ENCODE assay signal across 7 mouse cellular contexts in the genomic region with DNA sequence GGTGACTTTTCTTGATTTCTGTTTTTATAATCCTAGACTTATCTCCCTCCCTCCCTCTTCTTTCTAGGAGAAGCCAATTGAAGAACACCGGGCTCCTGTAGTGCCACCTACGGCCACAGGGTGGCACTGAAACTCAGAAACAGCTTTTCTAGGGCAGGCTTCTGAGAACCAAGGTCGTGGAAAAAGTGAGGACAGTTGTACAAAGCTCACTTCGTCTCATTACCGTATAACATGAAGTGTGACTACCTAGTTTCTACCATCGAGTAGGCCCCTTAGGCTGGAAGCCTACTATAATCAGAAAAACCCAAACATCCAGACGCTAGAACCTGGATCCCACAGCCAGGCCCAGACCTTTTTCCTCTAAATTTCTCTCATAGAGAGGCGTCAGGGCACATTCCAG. TPM values are rescaled to one million over a fixed set of nuclear protein-coding genes. Genes with fewer than 3 reads are reported as not detected.
A peak's percentile ranks its signal among the peaks of the same experiment; 100 is the strongest.
DNase-seq lines count a peak whose midpoint lies in the region; ATAC-seq and TF ChIP-seq lines count a peak whose summit lies in the region.

No protein-coding gene starts in this region.

- WGBS in intestine, postnatal 0 days = 8% methylated on average over 8 of the region's 8 CpGs
- WGBS in limb, embryonic 11.5 days = 8% methylated on average over 8 of the region's 8 CpGs
- WGBS in midbrain, embryonic 14.5 days = 10% methylated on average over 8 of the region's 8 CpGs

- no peaks in the 10 kb centered on the region for H3K36me3 ChIP-seq in intestine, postnatal 0 days (ENCODE audit: control insufficient read depth, insufficient read depth)
- H3K36me3 ChIP-seq in limb, embryonic 11.5 days (ENCODE audit: control insufficient read depth, insufficient read depth, low read length) = no peaks in the 10 kb centered on the region
- H3K36me3 ChIP-seq in midbrain, embryonic 14.5 days (ENCODE audit: control insufficient read depth, insufficient read depth, low read length) = no peaks in the 10 kb centered on the region

- peak; percentile 87 to 91 for DNase-seq in adrenal gland, adult 18-20 months (ENCODE audit: low spot score in 2 of 2)
- peak; percentile 83 to 85 for DNase-seq in gastrocnemius, postnatal 4 days (ENCODE audit: low spot score in 2 of 2)
- peak; percentile 94 for DNase-seq in limb, embryonic 11.5 days (ENCODE audit: low spot score)
- DNase-seq in midbrain, embryonic 14.5 days = peak; percentile 95
- peak; percentile 81 for DNase-seq in spleen, adult 12 weeks (ENCODE audit: low spot score)

- TF ChIP-seq POLR2A in cortical plate, adult 2 months (IDR thresholded peaks at IDR 0.05; ENCODE audit: extremely low read depth, insufficient read depth, low read length) = no peak

- H3K9me3 ChIP-seq in intestine, postnatal 0 days (ENCODE audit: control insufficient read depth) = no peaks in the 10 kb centered on the region
- H3K9me3 ChIP-seq in limb, embryonic 11.5 days (ENCODE audit: control insufficient read depth, low read length) = no peaks in the 10 kb centered on the region
- H3K9me3 ChIP-seq in midbrain, embryonic 14.5 days (ENCODE audit: control insufficient read depth, low read length) = no peaks in the 10 kb centered on the region

- no peak overlapping the region for H3K27ac ChIP-seq in cortical plate, adult 2 months (ENCODE audit: insufficient read depth, low read length)
- peak overlapping the region; percentile 2; the same call in 1 of the 2 replicates for H3K27ac ChIP-seq in intestine, postnatal 0 days (ENCODE audit: low read depth, low read length)
- no peak overlapping the region for H3K27ac ChIP-seq in limb, embryonic 11.5 days (replicated peaks; ENCODE audit: low read depth, low read length)
- no peak overlapping the region for H3K27ac ChIP-seq in midbrain, embryonic 14.5 days (replicated peaks; ENCODE audit: low read depth, low read length)

- H3K9ac ChIP-seq in intestine, postnatal 0 days (ENCODE audit: low read depth, low read length) = no peak overlapping the region
- no peak overlapping the region for H3K9ac ChIP-seq in limb, embryonic 11.5 days (ENCODE audit: low read length)
- no peak overlapping the region; the same call in 1 of the 2 replicates for H3K9ac ChIP-seq in midbrain, embryonic 14.5 days (replicated peaks; ENCODE audit: low read length)

- TF ChIP-seq CTCF in cortical plate, adult 2 months (IDR thresholded peaks at IDR 0.05; ENCODE audit: extremely low read depth, insufficient read depth, low read length) = peak; percentile 82
- peak; percentile 90 for TF ChIP-seq CTCF in intestine, postnatal 0 days (IDR thresholded peaks at IDR 0.05; ENCODE audit: low read depth)

- 0 out of 2 replicates have a peak, but pooled peaks have one; percentile 5 for ATAC-seq in intestine, postnatal 0 days
- ATAC-seq in limb, embryonic 11.5 days (ENCODE audit: insufficient number of reproducible peaks, low FRiP score, low TSS enrichment, low read depth) = no peak
- ATAC-seq in midbrain, embryonic 14.5 days (ENCODE audit: low FRiP score, low TSS enrichment) = no peak

- no peaks in the 10 kb centered on the region; the same call in 1 of the 2 replicates for H3K4me1 ChIP-seq in cortical plate, adult 2 months (ENCODE audit: control insufficient read depth, insufficient read depth, low read length)
- peaks cover 6% of the 10 kb centered on the region; the same call in 1 of the 2 replicates for H3K4me1 ChIP-seq in intestine, postnatal 0 days (replicated peaks; ENCODE audit: control insufficient read depth, insufficient read depth, low read length)
- peaks cover 20% of the 10 kb centered on the region for H3K4me1 ChIP-seq in limb, embryonic 11.5 days (ENCODE audit: control insufficient read depth, insufficient read depth, low read length)
- H3K4me1 ChIP-seq in midbrain, embryonic 14.5 days (ENCODE audit: control insufficient read depth, insufficient read depth, low read length) = peaks cover 29% of the 10 kb centered on the region

- peak overlapping the region; percentile 53; the same call in 1 of the 2 replicates for H3K4me3 ChIP-seq in cortical plate, adult 2 months (ENCODE audit: insufficient read depth, low read length)
- peak overlapping the region; percentile 29; the same call in 1 of the 2 replicates for H3K4me3 ChIP-seq in intestine, postnatal 0 days (ENCODE audit: low read depth, low read length)
- peak overlapping the region; percentile 35 for H3K4me3 ChIP-seq in limb, embryonic 11.5 days (ENCODE audit: low read depth, low read length)
- H3K4me3 ChIP-seq in midbrain, embryonic 14.5 days (replicated peaks; ENCODE audit: low read depth, low read length) = peak overlapping the region; percentile 35

- H3K27me3 ChIP-seq in intestine, postnatal 0 days (replicated peaks; ENCODE audit: control insufficient read depth, insufficient read depth, low read length) = no peaks in the 10 kb centered on the region
- no peaks in the 10 kb centered on the region for H3K27me3 ChIP-seq in limb, embryonic 11.5 days (ENCODE audit: control insufficient read depth, insufficient read depth, low read length)
- H3K27me3 ChIP-seq in midbrain, embryonic 14.5 days (ENCODE audit: control insufficient read depth, insufficient read depth, low read length) = no peaks in the 10 kb centered on the region

- H3K4me2 ChIP-seq in intestine, postnatal 0 days (replicated peaks; ENCODE audit: low read depth) = peak overlapping the region; percentile 69
- H3K4me2 ChIP-seq in limb, embryonic 11.5 days (ENCODE audit: low read depth, severe bottlenecking) = peak overlapping the region; percentile 86
- peak overlapping the region; percentile 76 for H3K4me2 ChIP-seq in midbrain, embryonic 14.5 days (ENCODE audit: low read length)

RNA-seq across cellular contexts. Expression of a gene that starts 3.6 kb away (rescaled TPM):
- total RNA-seq in adrenal gland, adult 18-20 months (2021) = 10 to 100 TPM in 1 of 2 experiments, 1 to 10 TPM in 1; 8.1 to 11.9 TPM
- polyA plus RNA-seq in cortical plate, adult 2 months (2012; rRNA removed) = 20.6 and 21.4 TPM in 2 replicates
- total RNA-seq in gastrocnemius, postnatal 4 days (2021) = 10 to 100 TPM; 11.7 to 14.3 TPM
- polyA plus RNA-seq in intestine, postnatal 0 days (2015; fragmentation: Nextera tagmentation; extraction: Ambion mirVana) = 14.5 TPM in 2 replicates
- polyA plus RNA-seq in limb, embryonic 11.5 days (2014; fragmentation: Nextera tagmentation; extraction: Ambion mirVana) = 34.6 and 36.7 TPM in 2 replicates
- polyA plus RNA-seq in midbrain, embryonic 14.5 days (2014; fragmentation: Nextera tagmentation; extraction: Ambion mirVana) = 28.0 and 36.5 TPM in 2 replicates

RNA-seq across cellular contexts. Expression of a gene that starts 7.4 kb away (rescaled TPM):
- 10 to 100 TPM; 23.7 to 23.9 TPM for total RNA-seq in adrenal gland, adult 18-20 months (2021)
- polyA plus RNA-seq in cortical plate, adult 2 months (2012; rRNA removed) = 32.5 and 34.1 TPM in 2 replicates
- total RNA-seq in gastrocnemius, postnatal 4 days (2021) = 10 to 100 TPM; 14.6 to 14.9 TPM
- 13.4 and 13.8 TPM in 2 replicates for polyA plus RNA-seq in intestine, postnatal 0 days (2015; fragmentation: Nextera tagmentation; extraction: Ambion mirVana)
- 6.2 and 7.0 TPM in 2 replicates for polyA plus RNA-seq in limb, embryonic 11.5 days (2014; fragmentation: Nextera tagmentation; extraction: Ambion mirVana)
- polyA plus RNA-seq in midbrain, embryonic 14.5 days (2014; fragmentation: Nextera tagmentation; extraction: Ambion mirVana) = 17.3 and 20.1 TPM in 2 replicates

RNA-seq across cellular contexts. Expression of a gene that starts 21.3 kb away (rescaled TPM):
- 100 to 1,000 TPM; 106 to 137 TPM for total RNA-seq in adrenal gland, adult 18-20 months (2021)
- 1,153 and 1,156 TPM in 2 replicates for polyA plus RNA-seq in cortical plate, adult 2 months (2012; rRNA removed)
- total RNA-seq in gastrocnemius, postnatal 4 days (2021) = 10 to 100 TPM; 61.1 to 70.4 TPM
- 45.3 and 50.3 TPM in 2 replicates for polyA plus RNA-seq in intestine, postnatal 0 days (2015; fragmentation: Nextera tagmentation; extraction: Ambion mirVana)
- polyA plus RNA-seq in limb, embryonic 11.5 days (2014; fragmentation: Nextera tagmentation; extraction: Ambion mirVana) = 64.2 and 73.3 TPM in 2 replicates
- 258 and 260 TPM in 2 replicates for polyA plus RNA-seq in midbrain, embryonic 14.5 days (2014; fragmentation: Nextera tagmentation; extraction: Ambion mirVana)

RNA-seq across cellular contexts. Expression of a gene that starts 21.5 kb away (rescaled TPM):
- 1 to 10 TPM; 1.4 to 1.9 TPM for total RNA-seq in adrenal gland, adult 18-20 months (2021)
- 0.57 and 1.2 TPM in 2 replicates for polyA plus RNA-seq in cortical plate, adult 2 months (2012; rRNA removed)
- 10 to 100 TPM; 25.6 TPM for total RNA-seq in gastrocnemius, postnatal 4 days (2021)
- polyA plus RNA-seq in intestine, postnatal 0 days (2015; fragmentation: Nextera tagmentation; extraction: Ambion mirVana) = 24.3 and 26.2 TPM in 2 replicates
- 171 and 178 TPM in 2 replicates for polyA plus RNA-seq in limb, embryonic 11.5 days (2014; fragmentation: Nextera tagmentation; extraction: Ambion mirVana)
- polyA plus RNA-seq in midbrain, embryonic 14.5 days (2014; fragmentation: Nextera tagmentation; extraction: Ambion mirVana) = 14.6 and 29.6 TPM in 2 replicates

RNA-seq across cellular contexts. Expression of a gene that starts 28.1 kb away (rescaled TPM):
- total RNA-seq in adrenal gland, adult 18-20 months (2021) = 10 to 100 TPM; 66.6 to 77.7 TPM
- 48.3 and 57.6 TPM in 2 replicates for polyA plus RNA-seq in cortical plate, adult 2 months (2012; rRNA removed)
- total RNA-seq in gastrocnemius, postnatal 4 days (2021) = 10 to 100 TPM; 32.1 to 49.3 TPM
- polyA plus RNA-seq in intestine, postnatal 0 days (2015; fragmentation: Nextera tagmentation; extraction: Ambion mirVana) = 7.2 and 11.3 TPM in 2 replicates
- 8.0 and 9.1 TPM in 2 replicates for polyA plus RNA-seq in limb, embryonic 11.5 days (2014; fragmentation: Nextera tagmentation; extraction: Ambion mirVana)
- 9.3 and 13.1 TPM in 2 replicates for polyA plus RNA-seq in midbrain, embryonic 14.5 days (2014; fragmentation: Nextera tagmentation; extraction: Ambion mirVana)
